Mouse (Mus musculus) bone marrow macrophage, adult 2 months (primary cell): Measurements from ENCODE around the gene Slc35c1.

Experiments
- CTCF ChIP-seq: IDR thresholded peaks from 2 replicates; pipeline ENCODE4 v1.5.1; 2012; ENCODE audit warnings: low read depth, mild to moderate bottlenecking, low read length, moderate library complexity
- POLR2A ChIP-seq: IDR thresholded peaks from 2 replicates; pipeline ENCODE4 v1.6.1; 2012; ENCODE audit warnings: mild to moderate bottlenecking, low read depth, low read length, borderline replicate concordance

DNA sequence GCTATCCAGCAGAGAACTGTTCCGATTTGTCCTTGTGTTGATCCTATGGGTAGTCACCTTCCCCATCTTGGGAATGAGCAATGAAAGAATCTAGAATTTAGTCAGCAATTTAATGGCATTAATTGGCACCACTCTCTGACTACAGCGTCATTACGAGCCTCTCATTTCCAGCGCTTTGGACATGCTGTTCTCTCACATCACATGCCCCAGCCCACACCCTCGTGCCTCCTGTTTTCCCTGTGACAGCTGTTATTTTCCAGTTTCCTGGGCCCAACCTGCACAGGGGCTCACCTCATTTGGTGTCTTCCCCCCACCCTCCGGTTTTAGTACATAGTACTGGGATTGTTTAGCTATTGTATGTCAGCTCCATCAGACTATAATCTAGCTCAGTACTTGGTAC, 25.3 kb downstream of the Slc35c1 start:
- TF ChIP-seq POLR2A (no peak), CTCF (no peak)
